Mouse (Mus musculus) heart, adult 2 months (tissue): Measurements from ENCODE around the gene Ehd1. TPM values are rescaled to one million over a fixed set of nuclear protein-coding genes. Genes with fewer than 3 reads are reported as not detected.

Source experiments
- DNase-seq, 2 experiments: peaks; one replicate each; pipeline ENCODE4 v3.0.0; 2021
- H3K27ac ChIP-seq: fragments of 200-600 bp; 2 replicates; pipeline ENCODE4 v1.8.1; 2022
- H3K27me3 ChIP-seq: fragments of 200-500 bp; 2 replicates; pipeline ENCODE4 v1.6.1; 2012; ENCODE audit warnings: mild to moderate bottlenecking, low read length, inconsistent platforms, mixed read lengths; ENCODE audit not compliant: control insufficient read depth, insufficient read depth
- H3K36me3 ChIP-seq: fragments of 200-500 bp; 2 replicates; pipeline ENCODE4 v1.6.1; 2012; ENCODE audit warnings: low read length, inconsistent platforms; ENCODE audit not compliant: control insufficient read depth, insufficient read depth
- H3K4me1 ChIP-seq: fragments of 200-500 bp; 2 replicates; pipeline ENCODE4 v1.6.1; 2011; ENCODE audit warnings: low read length; ENCODE audit not compliant: control insufficient read depth, insufficient read depth
- H3K4me3 ChIP-seq: fragments of 200-600 bp; 2 replicates; pipeline ENCODE4 v1.8.1; 2022
- H3K79me2 ChIP-seq: fragments of 200-500 bp; replicated peaks from 2 replicates; pipeline ENCODE4 v1.6.1; 2012; ENCODE audit warnings: mild to moderate bottlenecking, inconsistent platforms, low read length, moderate library complexity, mixed read lengths; ENCODE audit not compliant: control insufficient read depth, insufficient read depth
- H3K9ac ChIP-seq: fragments of 200-500 bp; 2 replicates; pipeline ENCODE4 v1.6.1; 2012; ENCODE audit warnings: low read depth, mild to moderate bottlenecking, control low read depth, inconsistent platforms, low read length, mixed read lengths
- CTCF ChIP-seq: fragments of 200-600 bp; IDR thresholded peaks from 2 replicates; pipeline ENCODE4 v1.8.1; 2022; ENCODE audit warnings: antibody characterized with exemption, mild to moderate bottlenecking, moderate library complexity
- EP300 ChIP-seq: fragments of 200-500 bp; IDR thresholded peaks from 2 replicates; pipeline ENCODE4 v1.6.1; 2011; ENCODE audit warnings: low read depth, low read length, control low read depth; ENCODE audit not compliant: insufficient read depth
- POLR2A ChIP-seq: fragments of 200-500 bp; IDR thresholded peaks from 2 replicates; pipeline ENCODE4 v1.6.1; 2011; ENCODE audit warnings: mild to moderate bottlenecking, low read depth, low read length, control low read depth; ENCODE audit not compliant: insufficient read depth
- WGBS: fragments of 180-500 bp; shearing (Covaris S2); methylation state at CpG from one replicate; pipeline ENCODE4 v1.1.7; 2018; 5-methylcytosine and 5-hydroxymethylcytosine counted together
- intact Hi-C: fragments of 180-260 bp; cut with DNase I; formaldehyde crosslinking; loops from one replicate; pipeline ENCODE4 v1.15.1; 2025
- polyA plus RNA-seq: library from polyadenylated mRNA; depleted of rRNA; stranded (reverse); fragments of >200 nt; gene quantifications from 2 replicates; pipeline ENCODE4 v1.2.3, GENCODE M21; 2012
- total RNA-seq, 2 experiments: library from RNA; stranded (reverse); gene quantifications; 2 replicates each; pipeline ENCODE4 v1.2.3; 2021

Gene Ehd1
- total and polyA plus RNA-seq, 3 experiments: 98.0 to 142 (median 120) TPM

DNA sequence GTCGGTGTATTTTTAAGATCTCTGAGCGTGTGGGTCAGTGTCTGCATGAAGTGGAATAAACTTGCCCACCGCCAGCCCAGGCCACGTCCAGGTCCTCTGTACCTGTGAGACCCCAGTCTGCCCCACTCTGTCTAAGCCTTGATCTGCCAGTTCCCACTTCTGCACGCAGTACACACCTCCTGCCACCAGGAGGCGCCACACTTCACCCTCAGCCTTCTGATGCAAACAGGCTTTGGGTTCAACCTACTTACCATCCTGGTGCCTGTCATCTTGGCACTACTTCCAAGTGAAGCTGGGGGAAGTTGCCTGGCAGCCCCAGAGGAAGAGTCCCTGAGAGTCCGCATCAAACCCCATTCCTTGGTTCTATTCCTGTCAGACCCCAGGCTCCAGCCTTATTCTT, 14.3 kb upstream of the Ehd1 start:
- Histone ChIP-seq H3K4me1 (no peaks in the 10 kb centered on the region), H3K36me3 (no peaks in the 10 kb centered on the region), H3K79me2 (no peaks in the 10 kb centered on the region), H3K4me3 (no peak overlapping the region), H3K27me3 (no peaks in the 10 kb centered on the region), H3K27ac (no peak overlapping the region), H3K9ac (no peak overlapping the region)
- peak; percentile 69 to 85 for DNase-seq
- WGBS: 65% methylated on average over 7 of the region's 7 CpGs
- no peak for TF ChIP-seq POLR2A
- peak; percentile 91 for TF ChIP-seq EP300
- intact Hi-C loops: loop anchor here (1.0 kb wide), 1 partner anchor 69 kb away; no protein-coding TSS in a partner anchor

DNA sequence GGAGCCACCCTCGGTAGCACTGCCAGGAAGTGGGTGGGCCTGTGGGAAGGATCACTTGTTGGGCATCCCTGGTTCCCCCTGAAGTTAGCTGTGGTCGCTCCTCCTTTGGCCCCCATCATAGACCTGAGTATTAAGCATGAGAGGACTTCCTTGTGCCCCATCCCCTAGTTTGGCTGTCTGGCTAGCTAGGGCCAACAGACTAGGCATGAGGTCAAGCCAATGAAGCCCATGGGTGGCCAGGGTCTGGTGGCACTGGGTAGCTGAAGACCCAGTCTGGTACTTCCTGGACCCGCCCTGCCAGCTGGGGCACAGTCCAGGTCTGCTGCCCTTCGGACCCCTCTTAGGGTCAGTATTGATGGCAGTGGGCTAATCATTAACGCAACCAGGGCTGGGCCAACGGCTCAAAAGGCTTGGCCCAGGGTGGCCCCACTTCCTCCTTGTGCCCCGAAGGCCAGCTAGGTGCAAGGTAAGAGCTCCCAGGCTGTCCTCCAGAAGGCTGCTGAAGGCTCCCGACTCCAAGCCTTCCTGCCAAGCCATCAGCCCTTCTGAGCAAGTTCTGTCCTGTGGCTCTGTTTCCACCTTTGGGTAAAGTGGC, 13.6 kb upstream of the Ehd1 start:
- TF ChIP-seq EP300: no peak
- TF ChIP-seq POLR2A: no peak
- no peak for TF ChIP-seq CTCF

DNA sequence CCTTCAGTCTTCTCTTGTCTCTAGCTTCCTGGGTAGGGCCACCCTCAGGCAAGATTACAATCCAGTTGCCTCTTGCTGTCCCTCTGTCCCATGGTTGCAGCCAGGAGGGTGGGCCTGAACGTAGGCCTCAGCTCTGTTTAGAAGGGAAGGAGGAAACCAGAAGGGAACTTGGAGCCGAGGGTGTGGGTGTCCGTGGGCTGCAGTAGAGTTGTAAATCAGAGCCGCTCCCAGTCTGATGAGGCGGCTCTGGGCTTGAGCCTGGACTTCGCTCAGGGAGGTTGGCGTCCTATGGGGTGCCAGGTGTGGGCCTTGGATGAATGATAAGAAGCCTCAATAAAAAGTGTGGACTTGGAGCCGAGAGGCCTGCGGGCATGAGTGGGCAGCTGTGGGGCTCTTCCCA, 12.3 kb upstream of the Ehd1 start:
- Histone ChIP-seq H3K27ac (no peak overlapping the region), H3K27me3 (no peaks in the 10 kb centered on the region), H3K36me3 (no peaks in the 10 kb centered on the region), H3K4me3 (no peak overlapping the region), H3K79me2 (no peaks in the 10 kb centered on the region), H3K9ac (no peak overlapping the region), H3K4me1 (peaks cover 1% of the 10 kb centered on the region; the same call in 1 of the 2 replicates)
- TF ChIP-seq EP300: no peak
- no peak for TF ChIP-seq POLR2A
- TF ChIP-seq CTCF: no peak
- DNase-seq: no peak
- intact Hi-C loops: no loop called here
- WGBS: 56% methylated on average over 9 of the region's 9 CpGs

More for the DNA sequence above, 13.6 kb upstream of the Ehd1 start:
- DNase-seq: no peak
- Histone ChIP-seq H3K4me1 (peaks cover 1% of the 10 kb centered on the region; the same call in 1 of the 2 replicates), H3K27ac (no peak overlapping the region), H3K36me3 (no peaks in the 10 kb centered on the region), H3K27me3 (no peaks in the 10 kb centered on the region), H3K79me2 (no peaks in the 10 kb centered on the region), H3K9ac (no peak overlapping the region), H3K4me3 (no peak overlapping the region)
- intact Hi-C loops: loop anchor here (1.0 kb wide), 1 partner anchor 68 kb away; no protein-coding TSS in a partner anchor
- 84% methylated on average over 8 of the region's 8 CpGs for WGBS

DNA sequence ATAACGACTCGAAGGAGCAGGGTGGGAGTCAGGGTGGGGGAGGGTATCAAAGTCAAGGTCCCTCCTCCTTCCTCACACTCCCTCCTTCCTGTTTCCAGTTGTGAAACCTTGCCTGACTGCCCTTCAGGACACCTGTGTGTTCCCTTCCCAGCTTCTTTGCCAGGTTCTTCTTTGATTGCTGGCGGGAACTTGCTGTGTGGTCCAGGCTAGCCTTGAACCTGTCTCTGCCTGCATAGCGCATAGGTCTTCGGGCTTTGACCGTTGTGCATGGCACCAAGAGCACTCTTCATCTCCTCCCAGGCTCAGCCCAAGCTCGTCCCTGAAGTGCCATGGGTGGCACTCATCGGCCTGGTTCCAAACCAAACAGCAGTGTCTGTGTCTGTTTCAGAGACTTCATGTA, 11.6 kb upstream of the Ehd1 start:
- no peaks in the 10 kb centered on the region for H3K27me3 ChIP-seq
- intact Hi-C loops: no loop called here
- H3K27ac ChIP-seq: no peak overlapping the region
- no peaks in the 10 kb centered on the region for H3K36me3 ChIP-seq
- no peak overlapping the region for H3K4me3 ChIP-seq
- WGBS: 84% methylated on average over 8 of the region's 8 CpGs
- H3K9ac ChIP-seq: no peak overlapping the region
- TF ChIP-seq CTCF (no peak), EP300 (no peak), POLR2A (no peak)
- peaks cover 3% of the 10 kb centered on the region; the same call in 1 of the 2 replicates for H3K4me1 ChIP-seq
- H3K79me2 ChIP-seq: no peaks in the 10 kb centered on the region
- DNase-seq: no peak

DNA sequence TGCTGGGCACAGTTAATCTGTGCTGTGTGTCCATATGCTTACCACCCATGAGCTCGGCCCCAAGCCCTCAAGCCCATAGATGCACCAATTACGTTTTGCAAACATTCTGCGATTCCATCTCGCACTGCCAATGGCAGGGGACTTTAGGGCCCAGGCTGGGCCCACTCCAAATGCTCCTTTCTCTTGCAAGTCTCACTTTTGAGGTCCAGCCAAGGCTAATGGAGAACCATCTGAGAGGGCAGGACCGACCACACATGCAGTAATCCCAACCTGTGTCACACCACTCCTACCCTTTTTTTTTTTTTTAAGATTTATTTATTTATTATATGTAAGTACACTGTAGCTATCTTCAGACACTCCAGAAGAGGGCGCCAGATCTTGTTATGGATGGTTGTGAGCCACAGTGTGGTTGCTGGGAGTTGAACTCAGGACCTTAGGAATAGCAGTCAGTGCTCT, 10.8 kb upstream of the Ehd1 start:
- TF ChIP-seq CTCF (peak; percentile 54), POLR2A (no peak)
- intact Hi-C loops: no loop called here

DNA sequence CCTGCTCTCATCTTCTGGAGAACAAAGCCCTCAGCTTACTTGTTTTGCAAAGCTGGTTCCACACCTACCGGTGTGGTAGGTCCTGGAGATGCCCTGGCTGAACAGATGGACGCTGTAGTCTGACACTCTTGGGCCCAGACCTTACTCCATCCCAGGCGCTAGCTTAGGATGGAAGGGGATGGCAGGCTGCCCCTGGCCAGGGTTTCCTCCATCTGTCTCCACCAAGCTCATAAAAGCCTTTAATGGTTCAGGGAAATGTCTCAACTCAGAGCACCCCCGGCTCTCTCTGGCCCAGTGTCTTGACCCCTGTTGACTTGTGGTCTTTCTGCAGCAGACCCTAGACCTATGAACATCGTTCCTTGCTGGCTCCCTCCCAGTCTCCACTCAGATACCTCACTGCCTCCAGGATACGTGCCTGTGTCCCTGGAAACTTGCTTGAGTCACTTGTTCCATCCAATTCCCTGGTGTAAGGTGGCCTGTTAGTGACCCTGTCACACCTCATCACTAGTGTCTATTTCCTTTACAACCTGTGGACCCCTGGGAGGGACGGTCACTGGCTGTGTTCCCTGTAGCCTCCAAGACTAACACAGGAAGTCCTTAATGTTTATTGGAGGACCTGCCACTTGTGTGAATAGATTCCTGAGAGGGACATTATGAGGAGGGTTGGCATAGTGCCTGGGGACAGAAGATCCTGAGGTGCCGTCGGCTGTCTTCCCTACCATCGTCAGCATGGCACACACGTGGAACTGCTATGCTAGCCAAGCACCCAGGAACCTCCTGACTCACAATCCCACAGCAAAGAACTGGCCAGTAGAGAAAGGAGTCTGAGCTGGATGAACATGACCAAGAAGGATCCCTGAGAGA, 9.0 kb upstream of the Ehd1 start:
- Histone ChIP-seq H3K27me3 (no peaks in the 10 kb centered on the region), H3K27ac (peak overlapping the region; percentile 61), H3K4me1 (peaks cover 4% of the 10 kb centered on the region), H3K9ac (no peak overlapping the region), H3K79me2 (no peaks in the 10 kb centered on the region), H3K4me3 (no peak overlapping the region), H3K36me3 (no peaks in the 10 kb centered on the region)
- DNase-seq: peak in 1 of 2 experiments; percentile 55
- peak; percentile 93 for TF ChIP-seq EP300
- TF ChIP-seq CTCF: no peak
- WGBS: 33% methylated on average over 11 of the region's 11 CpGs
- intact Hi-C loops: loop anchor here (1.0 kb wide), 1 partner anchor 37 kb away; no protein-coding TSS in a partner anchor

More for the DNA sequence above, 10.8 kb upstream of the Ehd1 start:
- Histone ChIP-seq H3K9ac (no peak overlapping the region), H3K4me3 (no peak overlapping the region), H3K27me3 (no peaks in the 10 kb centered on the region), H3K4me1 (peaks cover 3% of the 10 kb centered on the region; the same call in 1 of the 2 replicates), H3K27ac (no peak overlapping the region), H3K36me3 (no peaks in the 10 kb centered on the region), H3K79me2 (no peaks in the 10 kb centered on the region)
- DNase-seq: no peak
- WGBS: 74% methylated on average over 6 of the region's 6 CpGs
